Mouse (Mus musculus) neural tube, embryonic 11.5 days (tissue): Measurements from ENCODE around the gene Reln. TPM values are rescaled to one million over a fixed set of nuclear protein-coding genes. Genes with fewer than 3 reads are reported as not detected.

Experiments used
- ATAC-seq: fragments of 200-750 bp; cut with Nextera tagmentation; 2 replicates; pipeline ENCODE4 v1.8.0; 2017; ENCODE audit warnings: moderate number of reproducible peaks, mild to moderate bottlenecking, moderate TSS enrichment, moderate library complexity; ENCODE audit not compliant: insufficient read depth, low FRiP score, low TSS enrichment
- DNase-seq: peaks from one replicate; pipeline ENCODE4 v3.0.0-alpha.2; 2015; ENCODE audit warnings: low spot score
- H3K27ac ChIP-seq: fragments of 300-500 bp; sonication (generic); 2 replicates; pipeline ENCODE4 v1.5.1; 2014; ENCODE audit warnings: low read depth, mild to moderate bottlenecking, low read length
- H3K27me3 ChIP-seq: fragments of 300-500 bp; sonication (generic); 2 replicates; pipeline ENCODE4 v1.6.1; 2014; ENCODE audit warnings: mild to moderate bottlenecking, low read length, mixed read lengths; ENCODE audit not compliant: control insufficient read depth, insufficient read depth
- H3K36me3 ChIP-seq: fragments of 300-500 bp; sonication (generic); 2 replicates; pipeline ENCODE4 v1.6.1; 2014; ENCODE audit warnings: mild to moderate bottlenecking, low read length, moderate library complexity, mixed read lengths; ENCODE audit not compliant: control insufficient read depth, insufficient read depth
- H3K4me1 ChIP-seq: fragments of 300-500 bp; sonication (generic); 2 replicates; pipeline ENCODE4 v1.6.1; 2014; ENCODE audit warnings: low read length, mixed read lengths; ENCODE audit not compliant: control insufficient read depth, insufficient read depth
- H3K4me2 ChIP-seq: fragments of 300-500 bp; sonication (generic); 2 replicates; pipeline ENCODE4 v1.6.1; 2014; ENCODE audit warnings: low read depth, mild to moderate bottlenecking, moderate library complexity
- H3K4me3 ChIP-seq: fragments of 300-500 bp; sonication (generic); 2 replicates; pipeline ENCODE4 v1.5.1; 2014; ENCODE audit warnings: low read depth, low read length
- H3K9ac ChIP-seq: fragments of 300-500 bp; sonication (generic); 2 replicates; pipeline ENCODE4 v1.6.1; 2014; ENCODE audit warnings: mild to moderate bottlenecking, low read length
- H3K9me3 ChIP-seq: fragments of 300-500 bp; sonication (generic); 2 replicates; pipeline ENCODE4 v1.6.1; 2016; ENCODE audit warnings: low read length; ENCODE audit not compliant: control insufficient read depth
- WGBS: fragments of 180-500 bp; shearing (Covaris S2); extraction: QIAGEN DNeasy Blood & Tissue Kit; methylation state at CpG from one replicate; pipeline ENCODE4 v1.1.7; 2014; 5-methylcytosine and 5-hydroxymethylcytosine counted together
- polyA plus RNA-seq: library from polyadenylated mRNA; unstranded; fragments of >200 nt; fragmentation: Nextera tagmentation; extraction: Ambion mirVana; gene quantifications from 2 replicates; pipeline ENCODE4 v1.2.1, GENCODE M21; 2014

Reln gene
- polyA plus RNA-seq, 1 experiment from 2014 or later = 21.0 TPM

DNA sequence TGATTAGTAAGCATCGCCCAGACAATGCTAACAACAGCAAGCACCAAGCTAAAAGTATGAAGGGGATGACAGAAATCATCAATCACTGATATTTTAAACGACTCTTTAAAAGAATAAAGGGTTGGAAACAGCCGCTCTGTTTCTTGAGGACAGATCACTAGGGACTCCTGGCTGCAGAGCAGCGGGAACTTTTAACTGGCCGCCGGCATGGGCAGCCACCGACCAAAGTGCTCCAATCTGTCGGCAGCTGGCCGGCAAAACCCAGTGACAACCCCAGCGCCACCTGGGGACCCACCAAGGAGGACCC, 1.0 kb downstream of the Reln start:
- Histone ChIP-seq H3K9ac (peak overlapping the region; percentile 73), H3K4me3 (peak overlapping the region; percentile 58), H3K4me2 (peak overlapping the region; percentile 88), H3K4me1 (no peaks in the 10 kb centered on the region; the same call in none of the 2 replicates), H3K36me3 (no peaks in the 10 kb centered on the region), H3K27me3 (peaks cover 28% of the 10 kb centered on the region), H3K27ac (no peak overlapping the region), H3K9me3 (no peaks in the 10 kb centered on the region)
- DNase-seq (no peak), ATAC-seq (no peak)
- under 1% methylated on average over 10 of the region's 10 CpGs for WGBS

DNA sequence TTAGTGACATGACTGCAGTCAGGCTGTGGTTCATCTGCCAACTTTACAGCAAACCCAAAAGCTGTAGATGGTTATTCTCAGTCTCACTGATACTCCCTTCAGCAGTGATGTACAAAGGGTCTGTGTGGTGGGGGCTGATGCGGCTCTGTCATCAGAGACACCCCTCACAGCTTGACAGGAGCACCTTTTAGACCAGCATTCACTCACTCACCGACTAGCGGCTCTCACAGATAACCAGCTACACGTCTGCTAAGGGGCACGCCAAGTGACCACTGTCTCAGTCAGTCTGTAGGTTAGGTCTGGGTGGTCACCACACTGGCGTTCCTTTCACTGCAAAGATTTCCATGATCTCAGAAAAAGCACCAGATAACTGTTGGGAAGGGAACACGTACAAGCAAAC, 2.0 kb downstream of the Reln start:
- Histone ChIP-seq H3K27ac (no peak overlapping the region), H3K27me3 (peaks cover 26% of the 10 kb centered on the region), H3K4me2 (no peak overlapping the region; the same call in 1 of the 2 replicates), H3K4me3 (no peak overlapping the region), H3K9me3 (no peaks in the 10 kb centered on the region), H3K36me3 (no peaks in the 10 kb centered on the region), H3K4me1 (no peaks in the 10 kb centered on the region; the same call in none of the 2 replicates), H3K9ac (no peak overlapping the region)
- 72% methylated on average over 7 of the region's 7 CpGs for WGBS
- DNase-seq = no peak
- ATAC-seq = no peak

GRCm38 (mm10) chr5:22340991-22341390, 3.5 kb downstream of the Reln start:
- H3K36me3 ChIP-seq = no peaks in the 10 kb centered on the region
- WGBS = 90% methylated on average over 8 of the region's 8 CpGs
- no peak for ATAC-seq
- no peak overlapping the region for H3K9ac ChIP-seq
- H3K27ac ChIP-seq = no peak overlapping the region
- H3K4me1 ChIP-seq = no peaks in the 10 kb centered on the region; the same call in none of the 2 replicates
- no peak overlapping the region for H3K4me2 ChIP-seq
- H3K9me3 ChIP-seq = no peaks in the 10 kb centered on the region
- no peak overlapping the region for H3K4me3 ChIP-seq
- no peak for DNase-seq
- H3K27me3 ChIP-seq = peaks cover 20% of the 10 kb centered on the region

DNA sequence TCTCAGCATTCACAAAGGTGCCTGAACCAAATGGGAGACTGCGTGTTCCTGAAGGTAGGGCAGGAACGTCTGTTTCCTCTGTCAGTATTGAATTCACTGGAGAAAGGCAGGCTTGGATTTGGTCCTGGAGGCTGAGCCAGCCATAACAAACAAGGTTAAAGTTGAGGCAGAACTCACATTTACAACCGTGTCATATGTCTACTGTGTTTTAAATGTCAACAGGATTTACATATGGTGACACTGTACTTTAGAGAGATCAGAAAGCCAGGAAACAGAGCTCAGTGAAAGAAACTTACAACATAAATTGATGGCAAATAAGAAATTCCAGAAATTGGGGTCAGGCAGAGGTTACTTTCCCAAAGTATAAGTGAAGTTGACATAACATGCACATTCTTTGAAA, 9.1 kb downstream of the Reln start:
- ATAC-seq (no peak), DNase-seq (no peak)
- Histone ChIP-seq H3K9me3 (no peaks in the 10 kb centered on the region), H3K36me3 (no peaks in the 10 kb centered on the region), H3K4me2 (no peak overlapping the region), H3K27me3 (no peaks in the 10 kb centered on the region), H3K27ac (no peak overlapping the region), H3K4me3 (no peak overlapping the region), H3K9ac (no peak overlapping the region), H3K4me1 (no peaks in the 10 kb centered on the region)
- 80% methylated on average over 3 of the region's 3 CpGs for WGBS

DNA sequence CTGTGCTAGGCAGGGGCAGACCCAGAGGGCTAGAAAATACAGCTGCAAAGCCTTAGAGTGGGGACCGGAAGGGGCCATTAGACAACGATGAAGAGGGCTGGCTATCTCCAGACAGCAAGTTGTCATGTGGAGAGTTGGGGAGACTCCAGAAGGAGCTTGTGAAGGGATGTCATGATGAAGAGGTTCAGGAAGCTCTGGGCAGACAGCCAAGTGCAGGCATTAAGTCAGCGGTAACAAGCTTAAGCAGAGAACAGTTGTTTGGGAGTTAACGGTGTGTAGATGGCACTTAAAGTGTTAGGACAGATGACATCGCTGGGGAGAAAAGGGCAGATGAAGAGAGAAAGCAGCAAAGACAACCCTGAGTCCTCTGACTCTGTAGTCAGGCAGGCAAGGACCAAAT, 13.7 kb downstream of the Reln start:
- Histone ChIP-seq H3K27ac (no peak overlapping the region), H3K9me3 (no peaks in the 10 kb centered on the region), H3K4me1 (no peaks in the 10 kb centered on the region), H3K27me3 (no peaks in the 10 kb centered on the region), H3K4me3 (no peak overlapping the region), H3K36me3 (no peaks in the 10 kb centered on the region), H3K4me2 (no peak overlapping the region), H3K9ac (no peak overlapping the region)
- DNase-seq (no peak), ATAC-seq (no peak)
- 77% methylated on average over 5 of the region's 5 CpGs for WGBS

DNA sequence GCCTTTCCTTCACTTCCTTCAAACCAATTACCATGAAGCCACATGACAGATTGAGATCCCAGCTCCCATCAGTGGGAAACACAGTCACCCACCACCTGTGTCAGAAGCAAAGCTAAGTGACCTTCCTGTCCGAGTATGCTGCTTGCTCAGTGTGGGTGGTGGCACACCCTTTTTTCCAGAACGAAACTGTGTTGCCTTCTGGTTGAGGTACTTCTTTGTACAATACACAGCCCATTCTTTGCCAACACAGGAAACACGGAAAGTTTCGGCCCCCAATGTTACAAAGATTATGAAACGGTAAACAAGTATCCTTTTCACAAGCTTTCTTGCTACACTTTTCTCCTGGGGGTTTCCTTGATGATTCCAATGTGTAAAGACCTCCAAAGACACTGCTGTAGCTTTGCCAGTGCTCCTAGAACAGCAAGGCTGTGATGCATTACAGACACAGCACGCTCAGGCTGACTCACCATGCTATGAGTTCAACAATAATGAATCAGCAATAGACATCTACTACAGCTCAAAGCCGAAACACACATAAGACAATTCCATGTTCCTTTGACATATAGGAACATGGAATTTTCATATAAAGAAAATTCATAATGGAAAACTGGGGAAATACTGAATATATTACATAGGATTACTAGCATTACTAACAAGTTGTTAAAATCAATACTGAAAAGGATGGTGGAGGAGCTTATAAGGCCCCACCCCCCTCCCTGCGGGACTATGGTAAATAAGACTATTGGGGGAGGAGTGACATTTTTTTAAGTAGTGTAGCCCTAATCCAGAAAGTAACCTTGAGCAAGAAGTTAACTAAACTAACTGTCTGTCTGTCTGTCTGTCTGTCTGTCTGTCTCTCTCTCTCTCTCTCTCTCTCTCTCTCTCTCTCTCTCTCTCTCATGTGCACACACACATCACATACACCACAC, 15.8 kb downstream of the Reln start:
- H3K9me3 ChIP-seq = no peaks in the 10 kb centered on the region
- H3K4me1 ChIP-seq = no peaks in the 10 kb centered on the region
- H3K4me3 ChIP-seq = no peak overlapping the region
- no peak overlapping the region for H3K9ac ChIP-seq
- H3K27ac ChIP-seq = no peak overlapping the region
- DNase-seq (no peak), ATAC-seq (no peak)
- no peaks in the 10 kb centered on the region for H3K36me3 ChIP-seq
- H3K27me3 ChIP-seq = no peaks in the 10 kb centered on the region
- 92% methylated on average over 8 of the region's 8 CpGs for WGBS
- H3K4me2 ChIP-seq = no peak overlapping the region

GRCm38 (mm10) chr5:22327170-22327569, 17.3 kb downstream of the Reln start:
- no peak overlapping the region for H3K4me3 ChIP-seq
- H3K4me2 ChIP-seq = no peak overlapping the region
- no peak overlapping the region for H3K27ac ChIP-seq
- no peaks in the 10 kb centered on the region for H3K4me1 ChIP-seq
- no peak overlapping the region for H3K9ac ChIP-seq
- DNase-seq (peak; percentile 19), ATAC-seq (no peak)
- 84% methylated on average over 3 of the region's 3 CpGs for WGBS
- no peaks in the 10 kb centered on the region for H3K9me3 ChIP-seq
- H3K27me3 ChIP-seq = no peaks in the 10 kb centered on the region
- no peaks in the 10 kb centered on the region for H3K36me3 ChIP-seq

DNA sequence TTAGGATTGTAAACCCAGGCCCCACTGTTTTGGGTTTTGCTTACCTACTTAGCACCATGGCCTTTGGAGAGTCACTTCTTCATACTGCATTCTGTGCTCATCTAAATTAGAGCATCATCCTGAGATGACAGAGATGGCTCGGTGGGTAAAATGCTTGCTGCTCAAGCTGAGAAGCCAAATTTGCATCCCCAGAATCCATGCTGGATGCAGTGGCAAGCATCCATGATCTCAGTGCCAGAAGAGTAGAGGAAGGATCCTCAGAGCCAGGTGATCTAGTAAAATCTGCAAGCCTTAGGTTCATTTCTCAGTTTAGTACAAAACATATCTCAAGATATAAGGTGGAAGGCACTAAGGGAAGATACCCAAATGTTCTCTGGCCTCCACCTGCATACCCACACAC, 20.7 kb downstream of the Reln start:
- Histone ChIP-seq H3K9me3 (no peaks in the 10 kb centered on the region), H3K4me2 (no peak overlapping the region), H3K27ac (no peak overlapping the region), H3K27me3 (no peaks in the 10 kb centered on the region), H3K36me3 (no peaks in the 10 kb centered on the region), H3K9ac (no peak overlapping the region), H3K4me3 (no peak overlapping the region), H3K4me1 (no peaks in the 10 kb centered on the region)
- ATAC-seq = no peak
- 96% methylated on average over 1 of the region's 1 CpGs for WGBS
- DNase-seq = no peak

GRCm38 (mm10) chr5:22317807-22318206, 26.7 kb downstream of the Reln start:
- 92% methylated on average over 1 of the region's 1 CpGs for WGBS
- DNase-seq (no peak), ATAC-seq (no peak)
- Histone ChIP-seq H3K4me2 (no peak overlapping the region), H3K4me3 (no peak overlapping the region), H3K27me3 (no peaks in the 10 kb centered on the region), H3K9ac (no peak overlapping the region), H3K27ac (no peak overlapping the region), H3K4me1 (no peaks in the 10 kb centered on the region), H3K36me3 (no peaks in the 10 kb centered on the region), H3K9me3 (no peaks in the 10 kb centered on the region)
